Mouse (Mus musculus) spleen, adult 2 months (tissue): ENCODE data around the gene Kcnd3. TPM values are rescaled to one million over a fixed set of nuclear protein-coding genes. Genes with fewer than 3 reads are reported as not detected.

Experiments
- DNase-seq, 2 experiments: peaks; one replicate each; pipeline versions ENCODE4 v3.0.0 to v3.0.0-alpha.2; 2012 to 2021; ENCODE audit warnings: low spot score in 2 of 2, low read depth in 1 of 2
- H3K27ac ChIP-seq: fragments of 200-500 bp; 2 replicates; pipeline ENCODE4 v1.5.1; 2012; ENCODE audit warnings: low read length, inconsistent platforms; ENCODE audit not compliant: insufficient read depth
- H3K27me3 ChIP-seq: fragments of 200-500 bp; 2 replicates; pipeline ENCODE4 v1.6.1; 2012; ENCODE audit warnings: mild to moderate bottlenecking, moderate library complexity, low read length, inconsistent platforms; ENCODE audit not compliant: control insufficient read depth, insufficient read depth
- H3K36me3 ChIP-seq: fragments of 200-500 bp; 2 replicates; pipeline ENCODE4 v1.6.1; 2012; ENCODE audit warnings: mild to moderate bottlenecking, low read length, inconsistent platforms; ENCODE audit not compliant: control insufficient read depth, insufficient read depth
- H3K4me1 ChIP-seq: fragments of 200-500 bp; 2 replicates; pipeline ENCODE4 v1.6.1; 2011; ENCODE audit warnings: inconsistent platforms; ENCODE audit not compliant: control insufficient read depth, insufficient read depth, insufficient read length
- H3K4me3 ChIP-seq: fragments of 200-500 bp; 2 replicates; pipeline ENCODE4 v1.5.1; 2011; ENCODE audit warnings: mild to moderate bottlenecking, inconsistent platforms; ENCODE audit not compliant: insufficient read depth, insufficient read length; ENCODE audit errors: extremely low read depth
- CTCF ChIP-seq: fragments of 200-500 bp; IDR thresholded peaks from 2 replicates; pipeline ENCODE4 v1.5.1; 2011; ENCODE audit warnings: mild to moderate bottlenecking, inconsistent platforms; ENCODE audit not compliant: insufficient read depth, insufficient read length, insufficient replicate concordance; ENCODE audit errors: extremely low read depth
- POLR2A ChIP-seq: fragments of 200-500 bp; IDR thresholded peaks from 2 replicates; pipeline ENCODE4 v1.6.1; 2011; ENCODE audit warnings: low read depth, low read length, inconsistent platforms
- WGBS: fragments of 180-500 bp; shearing (Covaris S2); methylation state at CpG from one replicate; pipeline ENCODE4 v1.1.7; 2018; 5-methylcytosine and 5-hydroxymethylcytosine counted together
- polyA plus RNA-seq: library from polyadenylated mRNA; depleted of rRNA; stranded (reverse); fragments of >200 nt; gene quantifications from 2 replicates; pipeline ENCODE4 v1.2.3, GENCODE M21; 2012

Kcnd3 gene
- polyA plus RNA-seq, 1 experiment = 2.5 TPM

GRCm38 (mm10) chr3:105616861-105617743 lies 165.0 kb downstream of the Kcnd3 start:
- Histone ChIP-seq H3K27me3 (no peaks in the 10 kb centered on the region), H3K36me3 (no peaks in the 10 kb centered on the region), H3K4me3 (no peak overlapping the region), H3K27ac (no peak overlapping the region), H3K4me1 (no peaks in the 10 kb centered on the region)
- DNase-seq = no peak
- 83% methylated on average over 2 of the region's 2 CpGs for WGBS
- TF ChIP-seq POLR2A = no peak
- TF ChIP-seq CTCF = no peak

GRCm38 (mm10) chr3:105621154-105621553 lies 169.0 kb downstream of the Kcnd3 start:
- no peak for TF ChIP-seq CTCF
- no peak for TF ChIP-seq POLR2A
- 80% methylated on average over 8 of the region's 8 CpGs for WGBS
- H3K4me1 ChIP-seq = no peaks in the 10 kb centered on the region
- H3K36me3 ChIP-seq = no peaks in the 10 kb centered on the region
- H3K27me3 ChIP-seq = no peaks in the 10 kb centered on the region
- H3K27ac ChIP-seq = no peak overlapping the region
- H3K4me3 ChIP-seq = no peak overlapping the region
- no peak for DNase-seq

GRCm38 (mm10) chr3:105623137-105623536 lies 171.0 kb downstream of the Kcnd3 start:
- Histone ChIP-seq H3K36me3 (no peaks in the 10 kb centered on the region), H3K27ac (no peak overlapping the region), H3K27me3 (no peaks in the 10 kb centered on the region), H3K4me3 (no peak overlapping the region), H3K4me1 (no peaks in the 10 kb centered on the region)
- WGBS = 72% methylated on average over 4 of the region's 4 CpGs
- no peak for TF ChIP-seq POLR2A
- TF ChIP-seq CTCF = no peak
- no peak for DNase-seq

GRCm38 (mm10) chr3:105625961-105626360 lies 173.8 kb downstream of the Kcnd3 start:
- no peak overlapping the region for H3K27ac ChIP-seq
- H3K4me3 ChIP-seq = no peak overlapping the region
- WGBS = 94% methylated on average over 2 of the region's 2 CpGs
- no peaks in the 10 kb centered on the region for H3K36me3 ChIP-seq
- DNase-seq = no peak
- no peak for TF ChIP-seq POLR2A
- TF ChIP-seq CTCF = no peak
- H3K27me3 ChIP-seq = no peaks in the 10 kb centered on the region
- no peaks in the 10 kb centered on the region for H3K4me1 ChIP-seq

- no peak overlapping the region for H3K27ac ChIP-seq
- WGBS = 8% methylated on average over 6 of the region's 6 CpGs
- no peak for DNase-seq
- no peak for TF ChIP-seq POLR2A
- no peak for TF ChIP-seq CTCF
- no peak overlapping the region for H3K4me3 ChIP-seq
- H3K36me3 ChIP-seq = no peaks in the 10 kb centered on the region
- no peaks in the 10 kb centered on the region for H3K27me3 ChIP-seq
- no peaks in the 10 kb centered on the region for H3K4me1 ChIP-seq
Observed at GRCm38 (mm10) chr3:105627258-105627657, 175.1 kb downstream of the Kcnd3 start.

GRCm38 (mm10) chr3:105632296-105632695 lies 180.2 kb downstream of the Kcnd3 start:
- WGBS = 35% methylated on average over 2 of the region's 2 CpGs
- H3K27me3 ChIP-seq = no peaks in the 10 kb centered on the region
- DNase-seq = no peak
- H3K4me1 ChIP-seq = no peaks in the 10 kb centered on the region
- TF ChIP-seq POLR2A (no peak), CTCF (no peak)
- no peak overlapping the region for H3K27ac ChIP-seq
- no peaks in the 10 kb centered on the region for H3K36me3 ChIP-seq
- no peak overlapping the region for H3K4me3 ChIP-seq

GRCm38 (mm10) chr3:105633021-105633420 lies 180.9 kb downstream of the Kcnd3 start:
- Histone ChIP-seq H3K36me3 (no peaks in the 10 kb centered on the region), H3K27me3 (no peaks in the 10 kb centered on the region)
- WGBS = 59% methylated on average over 3 of the region's 3 CpGs

More at GRCm38 (mm10) chr3:105633021-105633420, 180.9 kb downstream of the Kcnd3 start:
- H3K4me3 ChIP-seq = no peak overlapping the region
- DNase-seq = no peak
- no peak overlapping the region for H3K27ac ChIP-seq
- TF ChIP-seq CTCF = no peak
- TF ChIP-seq POLR2A = no peak
- no peaks in the 10 kb centered on the region for H3K4me1 ChIP-seq
